Mouse (Mus musculus) embryonic facial prominence, embryonic 15.5 days (tissue): ENCODE results near the gene Zfp384. TPM values are rescaled to one million over a fixed set of nuclear protein-coding genes. Genes with fewer than 3 reads are reported as not detected.

ENCODE experiments used
- ATAC-seq: fragments of 200-750 bp; cut with Nextera tagmentation; 2 replicates; pipeline ENCODE4 v1.8.0; 2017; ENCODE audit warnings: low read depth, moderate TSS enrichment; ENCODE audit not compliant: insufficient number of reproducible peaks, low FRiP score, low TSS enrichment
- H3K27ac ChIP-seq: fragments of 300-500 bp; sonication (generic); replicated peaks from 2 replicates; pipeline ENCODE4 v1.5.1; 2015; ENCODE audit warnings: mild to moderate bottlenecking, inconsistent platforms
- H3K27me3 ChIP-seq: fragments of 300-500 bp; sonication (generic); 2 replicates; pipeline ENCODE4 v1.6.1; 2015; ENCODE audit warnings: inconsistent platforms
- H3K36me3 ChIP-seq: fragments of 300-500 bp; sonication (generic); 2 replicates; pipeline ENCODE4 v1.6.1; 2015; ENCODE audit warnings: mild to moderate bottlenecking, inconsistent platforms
- H3K4me1 ChIP-seq: fragments of 300-500 bp; sonication (generic); 2 replicates; pipeline ENCODE4 v1.6.1; 2015; ENCODE audit warnings: inconsistent platforms
- H3K4me2 ChIP-seq: fragments of 300-500 bp; sonication (generic); replicated peaks from 2 replicates; pipeline ENCODE4 v1.6.1; 2015; ENCODE audit warnings: mild to moderate bottlenecking, inconsistent platforms
- H3K4me3 ChIP-seq: fragments of 300-500 bp; sonication (generic); replicated peaks from 2 replicates; pipeline ENCODE4 v1.5.1; 2015; ENCODE audit warnings: mild to moderate bottlenecking, inconsistent platforms
- H3K9ac ChIP-seq: fragments of 300-500 bp; sonication (generic); 2 replicates; pipeline ENCODE4 v1.6.1; 2015; ENCODE audit warnings: inconsistent platforms
- H3K9me3 ChIP-seq: fragments of 300-500 bp; sonication (generic); replicated peaks from 2 replicates; pipeline ENCODE4 v1.6.1; 2016; ENCODE audit warnings: inconsistent platforms
- WGBS: fragments of 180-500 bp; shearing (Covaris S2); methylation state at CpG from one replicate; pipeline ENCODE4 v1.1.7; 2015; 5-methylcytosine and 5-hydroxymethylcytosine counted together
- polyA plus RNA-seq: library from polyadenylated mRNA; unstranded; fragments of >200 nt; fragmentation: Nextera tagmentation; extraction: Ambion mirVana; gene quantifications from 2 replicates; pipeline ENCODE4 v1.2.1, GENCODE M21; 2015

The Zfp384 gene
- polyA plus RNA-seq, 1 experiment from 2014 or later = 19.2 TPM

DNA sequence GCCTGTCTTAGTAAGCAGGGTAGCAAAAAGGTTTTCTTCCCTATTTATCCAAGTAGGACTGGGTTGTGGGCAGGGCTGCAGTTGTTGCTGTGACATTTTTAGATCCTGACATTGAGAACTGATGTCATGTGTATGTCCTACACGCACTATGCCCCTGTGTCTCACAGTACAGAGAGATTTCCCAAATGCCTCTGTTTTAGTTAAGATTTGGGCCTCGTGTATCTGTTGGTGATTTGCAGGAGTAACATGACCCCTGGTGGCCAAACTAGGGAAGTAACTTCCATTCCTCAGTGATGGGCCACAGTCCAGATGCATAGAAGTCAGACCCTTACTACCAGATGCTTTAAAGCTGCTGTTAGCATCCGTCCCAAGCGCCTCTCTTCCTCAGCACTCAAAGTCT is 75.5 kb downstream of the Zfp384 start:
- no peaks in the 10 kb centered on the region for H3K9me3 ChIP-seq
- peak overlapping the region; percentile 18; the same call in 1 of the 2 replicates for H3K9ac ChIP-seq
- 5% methylated on average over 4 of the region's 4 CpGs for WGBS
- H3K4me1 ChIP-seq = peaks cover 24% of the 10 kb centered on the region
- H3K4me2 ChIP-seq = no peak overlapping the region
- H3K4me3 ChIP-seq = no peak overlapping the region
- H3K36me3 ChIP-seq = no peaks in the 10 kb centered on the region
- H3K27me3 ChIP-seq = no peaks in the 10 kb centered on the region
- H3K27ac ChIP-seq = peak overlapping the region; percentile 12; the same call in 1 of the 2 replicates
- ATAC-seq = peak; percentile 18; the same call in 1 of the 2 replicates

Other genes starting within 250 kb of the Zfp384 start
- gene Eno2, start 239.5 kb upstream of the Zfp384 start, polyA plus RNA-seq = 11.8 and 12.7 TPM in 2 replicates
- 26.7 and 47.5 TPM in 2 replicates for gene Lrrc23, start 229.4 kb upstream of the Zfp384 start, polyA plus RNA-seq
- 16.4 and 17.5 TPM in 2 replicates for gene Spsb2, start 200.5 kb upstream of the Zfp384 start, polyA plus RNA-seq
- 779 and 809 TPM in 2 replicates for gene Tpi1, start 194.8 kb upstream of the Zfp384 start, polyA plus RNA-seq
- gene Usp5, start 179.7 kb upstream of the Zfp384 start, polyA plus RNA-seq = 140 and 141 TPM in 2 replicates
- 128 and 138 TPM in 2 replicates for gene Cdca3, start 179.6 kb upstream of the Zfp384 start, polyA plus RNA-seq
- 2.0 and 2.1 TPM in 2 replicates for gene Gnb3, start 168.9 kb upstream of the Zfp384 start, polyA plus RNA-seq
- gene P3h3, start 151.4 kb upstream of the Zfp384 start, polyA plus RNA-seq = 55.9 and 57.6 TPM in 2 replicates
- gene Gpr162, start 145.2 kb upstream of the Zfp384 start, polyA plus RNA-seq = 2.6 and 3.4 TPM in 2 replicates
- 0.36 and 0.60 TPM in 2 replicates for gene Cd4, start 120.9 kb upstream of the Zfp384 start, polyA plus RNA-seq
- 2.8 and 4.0 TPM in 2 replicates for gene Lag3, start 97.4 kb upstream of the Zfp384 start, polyA plus RNA-seq
- gene Ptms, start 89.0 kb upstream of the Zfp384 start, polyA plus RNA-seq = 355 and 368 TPM in 2 replicates
- 373 and 388 TPM in 2 replicates for gene Mlf2, start 77.8 kb upstream of the Zfp384 start, polyA plus RNA-seq
- gene Cops7a, start 43.6 kb upstream of the Zfp384 start, polyA plus RNA-seq = 144 and 150 TPM in 2 replicates
- gene Pianp, start 12.5 kb upstream of the Zfp384 start, polyA plus RNA-seq = 11.3 and 13.7 TPM in 2 replicates
- 154 TPM in 2 replicates for gene Ing4, start 30.6 kb downstream of the Zfp384 start, polyA plus RNA-seq
- 12.5 and 18.4 TPM in 2 replicates for gene Acrbp, start 40.5 kb downstream of the Zfp384 start, polyA plus RNA-seq
- 3.6 and 5.4 TPM in 2 replicates for gene Lpar5, start 58.8 kb downstream of the Zfp384 start, polyA plus RNA-seq
- gene Chd4, start 86.8 kb downstream of the Zfp384 start, polyA plus RNA-seq = 70.8 and 77.0 TPM in 2 replicates
- 57.5 and 58.3 TPM in 2 replicates for gene Nop2, start 122.8 kb downstream of the Zfp384 start, polyA plus RNA-seq
- 30.3 and 37.6 TPM in 2 replicates for gene Iffo1, start 136.1 kb downstream of the Zfp384 start, polyA plus RNA-seq
- gene Gapdh, start 157.3 kb downstream of the Zfp384 start, polyA plus RNA-seq = 1,507 and 1,606 TPM in 2 replicates
- 97.2 and 98.7 TPM in 2 replicates for gene Ncapd2, start 182.6 kb downstream of the Zfp384 start, polyA plus RNA-seq
- gene Mrpl51, start 182.7 kb downstream of the Zfp384 start, polyA plus RNA-seq = 198 and 212 TPM in 2 replicates
- 5.2 and 5.8 TPM in 2 replicates for gene Vamp1, start 206.4 kb downstream of the Zfp384 start, polyA plus RNA-seq
- gene Tapbpl, start 222.7 kb downstream of the Zfp384 start, polyA plus RNA-seq = 4.8 and 5.2 TPM in 2 replicates
- gene Cd27, start 227.9 kb downstream of the Zfp384 start, polyA plus RNA-seq = 2.8 and 3.3 TPM in 2 replicates